Mouse (Mus musculus) heart, adult 2 months (tissue): ENCODE results near the gene Cmtm2b. TPM values are rescaled to one million over a fixed set of nuclear protein-coding genes. Genes with fewer than 3 reads are reported as not detected.
"Not testable (repeated sequence)": the region's sequence is repeated elsewhere in the genome, so short reads cannot be mapped to it uniquely, and the experiment has no call there.

ENCODE experiments used
- DNase-seq, 2 experiments: peaks; one replicate each; pipeline ENCODE4 v3.0.0; 2021
- H3K27ac ChIP-seq: fragments of 200-600 bp; 2 replicates; pipeline ENCODE4 v1.8.1; 2022
- H3K27me3 ChIP-seq: fragments of 200-500 bp; 2 replicates; pipeline ENCODE4 v1.6.1; 2012; ENCODE audit warnings: mild to moderate bottlenecking, low read length, inconsistent platforms, mixed read lengths; ENCODE audit not compliant: control insufficient read depth, insufficient read depth
- H3K36me3 ChIP-seq: fragments of 200-500 bp; 2 replicates; pipeline ENCODE4 v1.6.1; 2012; ENCODE audit warnings: low read length, inconsistent platforms; ENCODE audit not compliant: control insufficient read depth, insufficient read depth
- H3K4me1 ChIP-seq: fragments of 200-500 bp; 2 replicates; pipeline ENCODE4 v1.6.1; 2011; ENCODE audit warnings: low read length; ENCODE audit not compliant: control insufficient read depth, insufficient read depth
- H3K4me3 ChIP-seq: fragments of 200-600 bp; 2 replicates; pipeline ENCODE4 v1.8.1; 2022
- H3K79me2 ChIP-seq: fragments of 200-500 bp; replicated peaks from 2 replicates; pipeline ENCODE4 v1.6.1; 2012; ENCODE audit warnings: mild to moderate bottlenecking, inconsistent platforms, low read length, moderate library complexity, mixed read lengths; ENCODE audit not compliant: control insufficient read depth, insufficient read depth
- H3K9ac ChIP-seq: fragments of 200-500 bp; 2 replicates; pipeline ENCODE4 v1.6.1; 2012; ENCODE audit warnings: low read depth, mild to moderate bottlenecking, control low read depth, inconsistent platforms, low read length, mixed read lengths
- CTCF ChIP-seq: fragments of 200-600 bp; IDR thresholded peaks from 2 replicates; pipeline ENCODE4 v1.8.1; 2022; ENCODE audit warnings: antibody characterized with exemption, mild to moderate bottlenecking, moderate library complexity
- EP300 ChIP-seq: fragments of 200-500 bp; IDR thresholded peaks from 2 replicates; pipeline ENCODE4 v1.6.1; 2011; ENCODE audit warnings: low read depth, low read length, control low read depth; ENCODE audit not compliant: insufficient read depth
- POLR2A ChIP-seq: fragments of 200-500 bp; IDR thresholded peaks from 2 replicates; pipeline ENCODE4 v1.6.1; 2011; ENCODE audit warnings: mild to moderate bottlenecking, low read depth, low read length, control low read depth; ENCODE audit not compliant: insufficient read depth
- WGBS: fragments of 180-500 bp; shearing (Covaris S2); methylation state at CpG from one replicate; pipeline ENCODE4 v1.1.7; 2018; 5-methylcytosine and 5-hydroxymethylcytosine counted together
- intact Hi-C: fragments of 180-260 bp; cut with DNase I; formaldehyde crosslinking; loops from one replicate; pipeline ENCODE4 v1.15.1; 2025
- long read RNA-seq: library from polyadenylated mRNA; stranded (forward); transcript quantifications from one replicate; pipeline ENCODE4 v2.0.0, GENCODE M21; 2021
- polyA plus RNA-seq: library from polyadenylated mRNA; depleted of rRNA; stranded (reverse); fragments of >200 nt; gene quantifications from 2 replicates; pipeline ENCODE4 v1.2.3, GENCODE M21; 2012; rRNA removed
- total RNA-seq, 2 experiments: library from RNA; stranded (reverse); gene quantifications; 2 replicates each; pipeline ENCODE4 v1.2.3; 2021

Gene Cmtm2b
- total RNA-seq (not detected), polyA plus RNA-seq (0.12 and 0.20 TPM in 2 replicates)
- long read RNA-seq, result 0 reads

- intact Hi-C loops, result loop anchor here (1.0 kb wide), 1 partner anchor 29 kb away; the partner anchor contains the start of gene Cmtm2a
- H3K4me3 ChIP-seq, DNase-seq, H3K27me3 ChIP-seq, H3K79me2 ChIP-seq, H3K4me1 ChIP-seq, H3K36me3 ChIP-seq, H3K9ac ChIP-seq, H3K27ac ChIP-seq: not testable (repeated sequence)
- 86% methylated on average over 12 of the region's 12 CpGs for WGBS
Measured at GRCm38 (mm10) chr8:104321930-104322329, at the start of gene Cmtm2b. Gene Cmtm2b (plus strand): TSS chr8:104322230.

DNA sequence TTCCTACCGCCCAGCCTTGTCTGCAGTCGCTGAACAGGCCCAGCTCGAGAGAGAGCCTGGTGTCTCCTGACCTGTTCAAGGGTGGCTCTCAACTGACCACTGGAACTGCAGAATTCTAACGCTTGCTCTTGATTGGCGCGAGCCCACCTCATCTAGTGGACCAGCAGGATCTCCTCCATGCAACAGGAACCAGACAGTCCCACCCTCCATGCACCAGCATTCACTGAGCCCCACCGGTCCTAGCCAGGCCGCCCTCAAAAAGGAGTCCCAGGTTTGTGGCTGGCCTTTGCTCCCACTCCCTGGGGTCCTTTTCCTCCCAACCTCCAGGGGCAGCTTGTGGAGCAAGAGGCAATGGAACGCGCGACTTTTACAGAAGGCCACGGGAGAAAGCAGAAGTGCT lies 28.9 kb upstream of the Cmtm2b start, which contains the start of gene Cmtm2a:
Gene Cmtm2a (minus strand): TSS at position 101 of the 400 bp plus-strand sequence.
- H3K4me1 ChIP-seq, DNase-seq, H3K79me2 ChIP-seq, H3K36me3 ChIP-seq, H3K27ac ChIP-seq, H3K9ac ChIP-seq, H3K4me3 ChIP-seq, H3K27me3 ChIP-seq: not testable (repeated sequence)
- WGBS, result 82% methylated on average over 12 of the region's 12 CpGs
- intact Hi-C loops, result loop anchor here (1.0 kb wide), 1 partner anchor 28 kb away; the partner anchor contains the start of gene Gm11020

- no peak for TF ChIP-seq CTCF
- no peak for TF ChIP-seq EP300
- no peak for TF ChIP-seq POLR2A
- no peak overlapping the region for H3K4me3 ChIP-seq
- H3K9ac ChIP-seq, result no peak overlapping the region
- H3K27ac ChIP-seq, result no peak overlapping the region
- no peak for DNase-seq
- WGBS, result 76% methylated on average over 1 of the region's 1 CpGs
- no peaks in the 10 kb centered on the region for H3K4me1 ChIP-seq
- H3K27me3 ChIP-seq, result no peaks in the 10 kb centered on the region
- H3K36me3 ChIP-seq, result no peaks in the 10 kb centered on the region
- intact Hi-C loops, result no loop called here
- no peaks in the 10 kb centered on the region for H3K79me2 ChIP-seq
Measured at GRCm38 (mm10) chr8:104294396-104294795, 27.6 kb upstream of the Cmtm2b start.

- DNase-seq, H3K79me2 ChIP-seq, H3K36me3 ChIP-seq: not testable (repeated sequence)
Measured at GRCm38 (mm10) chr8:104301577-104301976, 20.5 kb upstream of the Cmtm2b start.

GRCm38 (mm10) chr8:104302536-104302935 lies 19.5 kb upstream of the Cmtm2b start:
- DNase-seq, H3K36me3 ChIP-seq, H3K4me1 ChIP-seq, intact Hi-C loops, H3K4me3 ChIP-seq, H3K79me2 ChIP-seq, H3K9ac ChIP-seq, H3K27ac ChIP-seq, H3K27me3 ChIP-seq: not testable (repeated sequence)
- WGBS, result 91% methylated on average over 4 of the region's 4 CpGs

More at GRCm38 (mm10) chr8:104301577-104301976, 20.5 kb upstream of the Cmtm2b start:
- WGBS, result 25% methylated on average over 3 of the region's 3 CpGs
- H3K4me1 ChIP-seq, H3K9ac ChIP-seq, H3K4me3 ChIP-seq, H3K27ac ChIP-seq, intact Hi-C loops, H3K27me3 ChIP-seq: not testable (repeated sequence)

- H3K9ac ChIP-seq, result no peak overlapping the region
- intact Hi-C loops, result no loop called here
- 82% methylated on average over 11 of the region's 11 CpGs for WGBS
- H3K27me3 ChIP-seq, result no peaks in the 10 kb centered on the region
- H3K36me3 ChIP-seq, result no peaks in the 10 kb centered on the region
- DNase-seq, result no peak
- H3K79me2 ChIP-seq, result no peaks in the 10 kb centered on the region
- H3K27ac ChIP-seq, result no peak overlapping the region
- no peak overlapping the region for H3K4me3 ChIP-seq
- no peaks in the 10 kb centered on the region for H3K4me1 ChIP-seq
- TF ChIP-seq CTCF, result no peak
- TF ChIP-seq EP300, result no peak
- no peak for TF ChIP-seq POLR2A
Measured at GRCm38 (mm10) chr8:104304962-104305361, 17.1 kb upstream of the Cmtm2b start.

GRCm38 (mm10) chr8:104308341-104308740 lies 13.7 kb upstream of the Cmtm2b start:
- intact Hi-C loops, H3K9ac ChIP-seq: not testable (repeated sequence)
- WGBS, result 51% methylated on average over 6 of the region's 6 CpGs

GRCm38 (mm10) chr8:104309441-104310155 lies 12.4 kb upstream of the Cmtm2b start, which contains the start of the genes Gm45711 and Cmtm1:
Gene Gm45711 (minus strand): TSS chr8:104310081.
Gene Cmtm1 (minus strand): TSS chr8:104310145.
- H3K4me3 ChIP-seq, H3K9ac ChIP-seq, intact Hi-C loops, H3K27ac ChIP-seq, H3K79me2 ChIP-seq, H3K4me1 ChIP-seq, H3K36me3 ChIP-seq, H3K27me3 ChIP-seq: not testable (repeated sequence)
- peak; percentile 41 to 53 for DNase-seq
- 57% methylated on average over 36 of the region's 36 CpGs for WGBS

More at GRCm38 (mm10) chr8:104308341-104308740, 13.7 kb upstream of the Cmtm2b start:
- not testable (repeated sequence) for H3K36me3 ChIP-seq, H3K27me3 ChIP-seq, H3K4me1 ChIP-seq, H3K79me2 ChIP-seq, DNase-seq, H3K27ac ChIP-seq, H3K4me3 ChIP-seq

DNA sequence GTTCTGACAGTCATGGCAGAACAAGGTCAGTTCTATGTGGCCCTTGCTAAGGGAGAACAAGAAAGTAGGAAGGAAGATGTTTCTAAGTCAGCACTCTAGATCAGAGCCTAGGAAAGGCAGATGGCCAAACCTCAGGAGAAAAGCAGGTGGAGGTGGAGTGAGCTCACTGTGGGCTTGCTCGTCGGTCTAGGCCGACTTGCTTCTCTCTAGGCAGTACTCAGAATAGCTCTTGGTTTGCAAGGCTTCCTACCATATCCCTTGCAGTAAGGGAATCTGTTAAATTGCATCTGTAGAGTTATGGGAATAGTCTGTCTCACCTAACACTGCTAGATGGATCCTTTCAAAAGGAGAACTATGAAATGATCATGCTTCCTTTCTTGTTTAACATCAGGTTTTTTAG lies 10.0 kb upstream of the Cmtm2b start:
- H3K4me1 ChIP-seq, intact Hi-C loops, DNase-seq, H3K27me3 ChIP-seq, H3K79me2 ChIP-seq, H3K27ac ChIP-seq, H3K36me3 ChIP-seq, H3K9ac ChIP-seq, H3K4me3 ChIP-seq: not testable (repeated sequence)
- 88% methylated on average over 3 of the region's 3 CpGs for WGBS
